Mouse (Mus musculus): Measurements from ENCODE around the gene Paxbp1.

DNA sequence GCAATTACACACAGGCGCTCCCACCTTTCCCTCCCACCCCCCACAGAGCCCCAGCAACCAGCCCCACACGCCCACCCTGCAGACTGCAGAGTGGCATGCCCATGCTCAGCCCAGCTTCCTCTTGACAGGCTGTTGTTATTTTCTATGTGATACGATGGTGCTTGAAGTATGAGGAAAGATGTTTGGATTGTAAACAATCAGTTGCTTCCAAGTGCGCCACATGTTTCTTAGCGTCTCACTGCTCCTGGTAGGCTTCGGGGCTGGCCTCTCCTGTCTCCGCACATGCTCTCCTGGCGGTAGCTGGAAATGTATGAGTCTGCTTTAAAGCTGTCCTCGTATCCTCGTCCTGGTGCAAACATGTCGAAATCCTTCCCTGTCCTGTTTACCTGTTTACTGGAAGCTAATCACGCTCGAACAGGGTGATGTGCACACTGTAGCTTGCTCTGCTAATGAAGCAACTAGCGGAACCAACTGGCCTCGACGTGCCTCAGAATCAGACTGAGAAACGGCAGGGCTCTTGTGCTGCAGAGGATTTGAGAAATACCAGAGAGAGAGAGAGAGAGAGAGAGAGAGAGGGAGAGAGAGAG lies 41.0 kb upstream of the Paxbp1 start:
- TF ChIP-seq CTCF (IDR thresholded peaks at IDR 0.05; ENCODE audit: borderline replicate concordance, control insufficient read depth, extremely low read depth, insufficient read depth, low read length, poor library complexity), result no peak
- no peak for TF ChIP-seq POLR2A (IDR thresholded peaks at IDR 0.05; ENCODE audit: control insufficient read depth, extremely low read depth, insufficient read depth, low read length, poor library complexity)

All from thymus, adult 2 months (tissue).